Mouse (Mus musculus) thymus, adult 2 months (tissue): ENCODE results near the gene Calcrl. TPM values are rescaled to one million over a fixed set of nuclear protein-coding genes. Genes with fewer than 3 reads are reported as not detected.
"Not testable (repeated sequence)": the region's sequence is repeated elsewhere in the genome, so short reads cannot be mapped to it uniquely, and the experiment has no call there.

ENCODE experiments used
- DNase-seq: peaks from one replicate; pipeline ENCODE4 v3.0.0; 2021
- H3K27ac ChIP-seq: fragments of 200-500 bp; 2 replicates; pipeline ENCODE4 v1.5.1; 2012; ENCODE audit warnings: low read length, control low read depth; ENCODE audit not compliant: control insufficient read depth, insufficient read depth
- H3K27me3 ChIP-seq: fragments of 200-500 bp; 2 replicates; pipeline ENCODE4 v1.6.1; 2012; ENCODE audit warnings: mild to moderate bottlenecking, low read length, moderate library complexity, mixed read lengths; ENCODE audit not compliant: control insufficient read depth, insufficient read depth
- H3K36me3 ChIP-seq: fragments of 200-500 bp; 2 replicates; pipeline ENCODE4 v1.6.1; 2012; ENCODE audit warnings: mild to moderate bottlenecking, low read length, moderate library complexity; ENCODE audit not compliant: control insufficient read depth, insufficient read depth
- H3K4me1 ChIP-seq: fragments of 200-500 bp; replicated peaks from 2 replicates; pipeline ENCODE4 v1.6.1; 2012; ENCODE audit warnings: low read length; ENCODE audit not compliant: control insufficient read depth, insufficient read depth
- H3K4me3 ChIP-seq: fragments of 200-500 bp; 2 replicates; pipeline ENCODE4 v1.5.1; 2012; ENCODE audit warnings: mild to moderate bottlenecking, low read length, control low read depth, moderate library complexity; ENCODE audit not compliant: control insufficient read depth, insufficient read depth
- CTCF ChIP-seq: fragments of 200-500 bp; IDR thresholded peaks from 2 replicates; pipeline ENCODE4 v1.5.1; 2012; ENCODE audit warnings: mild to moderate bottlenecking, control low read depth, low read length, moderate library complexity, borderline replicate concordance; ENCODE audit not compliant: control insufficient read depth, poor library complexity, insufficient read depth; ENCODE audit errors: extremely low read depth
- POLR2A ChIP-seq: fragments of 200-500 bp; IDR thresholded peaks from 2 replicates; pipeline ENCODE4 v1.6.1; 2012; ENCODE audit warnings: mild to moderate bottlenecking, low read length, control low read depth, moderate library complexity; ENCODE audit not compliant: control insufficient read depth, poor library complexity, insufficient read depth; ENCODE audit errors: extremely low read depth
- WGBS: fragments of 180-500 bp; shearing (Covaris S2); methylation state at CpG from one replicate; pipeline ENCODE4 v1.1.7; 2018; 5-methylcytosine and 5-hydroxymethylcytosine counted together
- polyA plus RNA-seq: library from polyadenylated mRNA; depleted of rRNA; stranded (reverse); fragments of >200 nt; gene quantifications from 2 replicates; pipeline ENCODE4 v1.2.3, GENCODE M21; 2012

The Calcrl gene
- polyA plus RNA-seq, 1 experiment, result 8.7 TPM

GRCm38 (mm10) chr2:84402713-84403112 lies 22.5 kb downstream of the Calcrl start:
- no peak overlapping the region for H3K27ac ChIP-seq
- 96% methylated on average over 3 of the region's 3 CpGs for WGBS
- no peak for DNase-seq
- no peaks in the 10 kb centered on the region for H3K27me3 ChIP-seq
- no peak for TF ChIP-seq CTCF
- no peak for TF ChIP-seq POLR2A
- no peaks in the 10 kb centered on the region for H3K4me1 ChIP-seq
- no peak overlapping the region for H3K4me3 ChIP-seq
- no peaks in the 10 kb centered on the region for H3K36me3 ChIP-seq

GRCm38 (mm10) chr2:84396557-84396956 lies 28.7 kb downstream of the Calcrl start:
- no peak overlapping the region for H3K4me3 ChIP-seq
- TF ChIP-seq POLR2A (no peak), CTCF (no peak)
- no peaks in the 10 kb centered on the region for H3K4me1 ChIP-seq
- H3K36me3 ChIP-seq, result no peaks in the 10 kb centered on the region; the same call in 1 of the 2 replicates
- no peak overlapping the region for H3K27ac ChIP-seq
- DNase-seq, result no peak
- 92% methylated on average over 4 of the region's 4 CpGs for WGBS
- H3K27me3 ChIP-seq, result no peaks in the 10 kb centered on the region

- WGBS, result 58% methylated on average over 4 of the region's 4 CpGs
- TF ChIP-seq POLR2A (no peak), CTCF (no peak)
- DNase-seq, result no peak
- Histone ChIP-seq H3K4me1 (no peaks in the 10 kb centered on the region), H3K27me3 (no peaks in the 10 kb centered on the region), H3K36me3 (no peaks in the 10 kb centered on the region; the same call in 1 of the 2 replicates), H3K27ac (no peak overlapping the region), H3K4me3 (no peak overlapping the region)
These were observed 32.0 kb downstream of the Calcrl start for GRCm38 (mm10) chr2:84393236-84393635.

- no peak for DNase-seq
- TF ChIP-seq CTCF (no peak), POLR2A (no peak)
- Histone ChIP-seq H3K4me3 (no peak overlapping the region), H3K27me3 (no peaks in the 10 kb centered on the region), H3K27ac (no peak overlapping the region), H3K4me1 (no peaks in the 10 kb centered on the region), H3K36me3 (no peaks in the 10 kb centered on the region; the same call in 1 of the 2 replicates)
These were observed 36.1 kb downstream of the Calcrl start for GRCm38 (mm10) chr2:84389075-84389474.

- WGBS, result 97% methylated on average over 14 of the region's 14 CpGs
- H3K36me3 ChIP-seq, H3K27ac ChIP-seq, H3K4me1 ChIP-seq, DNase-seq, H3K27me3 ChIP-seq, H3K4me3 ChIP-seq: not testable (repeated sequence)
These were observed 36.7 kb downstream of the Calcrl start for GRCm38 (mm10) chr2:84388537-84388936.

GRCm38 (mm10) chr2:84388023-84388416 lies 37.2 kb downstream of the Calcrl start:
- no peak overlapping the region for H3K4me3 ChIP-seq

GRCm38 (mm10) chr2:84387394-84388022 lies 37.7 kb downstream of the Calcrl start:
- no peaks in the 10 kb centered on the region for H3K4me1 ChIP-seq
- TF ChIP-seq CTCF, result no peak
- TF ChIP-seq POLR2A, result no peak
- no peak overlapping the region for H3K27ac ChIP-seq
- 90% methylated on average over 11 of the region's 11 CpGs for WGBS
- H3K27me3 ChIP-seq, result no peaks in the 10 kb centered on the region
- no peaks in the 10 kb centered on the region for H3K36me3 ChIP-seq
- DNase-seq, result no peak
- H3K4me3 ChIP-seq, result no peak overlapping the region

More at GRCm38 (mm10) chr2:84388023-84388416, 37.2 kb downstream of the Calcrl start:
- no peaks in the 10 kb centered on the region for H3K27me3 ChIP-seq
- TF ChIP-seq POLR2A, result no peak
- no peak for TF ChIP-seq CTCF
- H3K4me1 ChIP-seq, result no peaks in the 10 kb centered on the region
- H3K36me3 ChIP-seq, result no peaks in the 10 kb centered on the region; the same call in 1 of the 2 replicates
- no peak for DNase-seq
- WGBS, result 91% methylated on average over 7 of the region's 7 CpGs
- H3K27ac ChIP-seq, result no peak overlapping the region
